Mouse (Mus musculus) liver, adult 2 months (tissue): ENCODE results near the gene Irf2.

Source experiments
- CTCF ChIP-seq: fragments of 200-500 bp; IDR thresholded peaks from 2 replicates; pipeline ENCODE4 v1.5.1; 2011; ENCODE audit warnings: low read depth, low read length, control low read depth
- POLR2A ChIP-seq: fragments of 200-500 bp; IDR thresholded peaks from 2 replicates; pipeline ENCODE4 v1.6.1; 2011; ENCODE audit warnings: low read length, control low read depth; ENCODE audit not compliant: insufficient read depth; ENCODE audit errors: extremely low read depth

GRCm38 (mm10) chr8:46739003-46739949 lies at the start of gene Irf2:
- no peak for TF ChIP-seq CTCF
- TF ChIP-seq POLR2A = peak; percentile 93
